Comparison of ENCODE assay signal across 13 mouse cellular contexts in genomic region chr13:37440593-37441307, GRCm38 (mm10).
DNase-seq lines count a peak whose midpoint lies in the region; ATAC-seq and TF ChIP-seq lines count a peak whose summit lies in the region.
"Had no signal": no experiment of that assay in that cellular context is flagged by ENCODE, and none has a peak within 500 bp of the region (broad histone marks: within the 10 kb centered on the region; RNA-seq: fewer than 3 reads in every experiment).

No protein-coding gene starts in this region.

- H3K4me3 ChIP-seq in liver, postnatal 0 days (ENCODE audit: low read depth, low read length): no peak overlapping the region
- H3K4me3 ChIP-seq in heart, embryonic 13.5 days: no peak overlapping the region
- no peak overlapping the region for H3K4me3 ChIP-seq in hindbrain, embryonic 10.5 days
- H3K4me3 ChIP-seq: left cerebral cortex, adult 2 months; neural tube, embryonic 12.5 days had no signal

- H3K27me3 ChIP-seq in liver, postnatal 0 days (ENCODE audit: insufficient read depth, low read length): no peaks in the 10 kb centered on the region
- H3K27me3 ChIP-seq in Patski: no peaks in the 10 kb centered on the region
- H3K27me3 ChIP-seq in heart, embryonic 13.5 days (replicated peaks): peaks cover 23% of the 10 kb centered on the region
- H3K27me3 ChIP-seq in hindbrain, embryonic 10.5 days (ENCODE audit: insufficient read depth, poor library complexity, severe bottlenecking): peaks cover 65% of the 10 kb centered on the region

- peak; percentile 48; the same call in 1 of the 2 replicates for ATAC-seq in liver, postnatal 0 days
- peak; percentile 21 for ATAC-seq in Patski
- ATAC-seq in heart, embryonic 13.5 days (ENCODE audit: extremely low read depth, insufficient number of reproducible peaks, low FRiP score, low TSS enrichment): peak; percentile 35; the same call in 1 of the 2 replicates
- ATAC-seq in monocyte, adult 5-6 weeks (replicated peaks; ENCODE audit: insufficient number of reproducible peaks, low FRiP score, low TSS enrichment, poor library complexity, severe bottlenecking): no peak
- ATAC-seq: forebrain, embryonic 14.5 days had no signal

- H3K36me3 ChIP-seq in liver, postnatal 0 days (replicated peaks; ENCODE audit: insufficient read depth, low read length): no peaks in the 10 kb centered on the region
- H3K36me3 ChIP-seq in heart, embryonic 13.5 days: no peaks in the 10 kb centered on the region
- no peaks in the 10 kb centered on the region for H3K36me3 ChIP-seq in hindbrain, embryonic 10.5 days
- H3K36me3 ChIP-seq: neural tube, embryonic 12.5 days had no signal

- H3K9ac ChIP-seq in liver, postnatal 0 days (replicated peaks): no peak overlapping the region
- H3K9ac ChIP-seq in heart, embryonic 13.5 days: no peak overlapping the region
- H3K9ac ChIP-seq: hindbrain, embryonic 14.5 days; neural tube, embryonic 12.5 days had no signal

- no peaks in the 10 kb centered on the region for H3K9me3 ChIP-seq in liver, postnatal 0 days (ENCODE audit: low read length)
- no peaks in the 10 kb centered on the region for H3K9me3 ChIP-seq in heart, embryonic 13.5 days
- no peaks in the 10 kb centered on the region for H3K9me3 ChIP-seq in hindbrain, embryonic 10.5 days
- H3K9me3 ChIP-seq: neural tube, embryonic 12.5 days had no signal

- POLR2A ChIA-PET in Patski (lab: Charles Lee): no interaction called here

- no peaks in the 10 kb centered on the region for H3K4me1 ChIP-seq in liver, postnatal 0 days (ENCODE audit: insufficient read depth)
- peaks cover 31% of the 10 kb centered on the region for H3K4me1 ChIP-seq in heart, embryonic 13.5 days
- H3K4me1 ChIP-seq in hindbrain, embryonic 10.5 days (replicated peaks): peaks cover 37% of the 10 kb centered on the region
- H3K4me1 ChIP-seq: neural tube, embryonic 12.5 days had no signal

- peak; percentile 17; the same call in 1 of the 2 replicates for TF ChIP-seq EP300 in liver, postnatal 0 days (IDR thresholded peaks at IDR 0.05; ENCODE audit: low read depth)

- H3K4me2 ChIP-seq in liver, postnatal 0 days (ENCODE audit: low read depth, low read length): 0 out of 2 replicates have a peak overlapping the region, but pooled peaks have one; percentile 4
- H3K4me2 ChIP-seq in heart, embryonic 13.5 days: no peak overlapping the region
- H3K4me2 ChIP-seq: hindbrain, embryonic 14.5 days; neural tube, embryonic 12.5 days had no signal

- in situ Hi-C loops in Patski (cut with MboI; ENCODE audit: low pct_unique_long_range_greater_than_20kb): loop anchor here (25.0 kb wide), 1 partner anchor 747 kb away; no protein-coding TSS in a partner anchor

- CTCF ChIA-PET in Patski (lab: Charles Lee): interaction anchor here (1.5 kb wide), 1 partner anchor 13 kb away, joined by 6 read pairs; no protein-coding TSS in a partner anchor

- TF ChIP-seq CTCF in liver, postnatal 0 days (IDR thresholded peaks at IDR 0.05; ENCODE audit: low read depth): no peak
- no peak for TF ChIP-seq CTCF in Patski (IDR thresholded peaks at IDR 0.05)

- DNase-seq in liver, postnatal 0 days: peak; percentile 35
- DNase-seq in liver: no peak
- no peak for DNase-seq in Patski (ENCODE audit: low read depth, low spot score)
- peak; percentile 45 to 60 for DNase-seq in lung, postnatal 4 days
- no peak for DNase-seq in hindbrain, embryonic 10.5 days (ENCODE audit: low spot score)
- no peak for DNase-seq in layer of hippocampus, adult 8-10 months (ENCODE audit: low spot score in 2 of 2)
- DNase-seq: cerebellum, adult 18-20 months had no signal

- peak overlapping the region; percentile 41 for H3K27ac ChIP-seq in liver, postnatal 0 days (ENCODE audit: low read depth)
- H3K27ac ChIP-seq in heart, embryonic 13.5 days (replicated peaks): peak overlapping the region; percentile 12
- H3K27ac ChIP-seq in hindbrain, embryonic 10.5 days: no peak overlapping the region
- H3K27ac ChIP-seq: hindbrain, embryonic 14.5 days; left cerebral cortex, adult 2 months; neural tube, embryonic 12.5 days had no signal

- 33% methylated on average over 11 of the region's 11 CpGs for WGBS in liver, postnatal 0 days (ENCODE audit: insufficient replicate concordance)
- WGBS in heart, embryonic 13.5 days: 40% methylated on average over 11 of the region's 11 CpGs
- WGBS in hindbrain, embryonic 10.5 days: 63% methylated on average over 11 of the region's 11 CpGs

Comparison
In these comparisons a context has a peak if more than half of its experiments do, and no peak if none do; other contexts are left out.
1. DNase-seq: peak in liver, postnatal 0 days (single experiment) and lung, postnatal 4 days (2 of 2); none in liver (single experiment), Patski (single experiment), hindbrain, embryonic 10.5 days (single experiment) and layer of hippocampus, adult 8-10 months (0 of 2).